Mouse (Mus musculus) lung, embryonic 15.5 days (tissue): ENCODE data around the gene Cenpm. TPM values are rescaled to one million over a fixed set of nuclear protein-coding genes. Genes with fewer than 3 reads are reported as not detected.
"Not testable (repeated sequence)": the region's sequence is repeated elsewhere in the genome, so short reads cannot be mapped to it uniquely, and the experiment has no call there.

Experiments used
- ATAC-seq: fragments of 200-750 bp; cut with Nextera tagmentation; 2 replicates; pipeline ENCODE4 v1.8.0; 2017; ENCODE audit warnings: moderate number of reproducible peaks, borderline replicate concordance; ENCODE audit not compliant: low FRiP score, low TSS enrichment; ENCODE audit errors: extremely low read depth
- H3K27ac ChIP-seq: fragments of 300-500 bp; sonication (generic); 2 replicates; pipeline ENCODE4 v1.5.1; 2015; ENCODE audit warnings: moderate library complexity, mild to moderate bottlenecking, inconsistent platforms
- H3K27me3 ChIP-seq: fragments of 300-500 bp; sonication (generic); 2 replicates; pipeline ENCODE4 v1.6.1; 2015; ENCODE audit warnings: inconsistent platforms
- H3K36me3 ChIP-seq: fragments of 300-500 bp; sonication (generic); 2 replicates; pipeline ENCODE4 v1.6.1; 2015; ENCODE audit warnings: inconsistent platforms
- H3K4me1 ChIP-seq: fragments of 300-500 bp; sonication (generic); 2 replicates; pipeline ENCODE4 v1.6.1; 2015; ENCODE audit warnings: inconsistent platforms
- H3K4me2 ChIP-seq: fragments of 300-500 bp; sonication (generic); 2 replicates; pipeline ENCODE4 v1.6.1; 2015; ENCODE audit warnings: inconsistent platforms, mild to moderate bottlenecking, moderate library complexity
- H3K4me3 ChIP-seq: fragments of 300-500 bp; sonication (generic); 2 replicates; pipeline ENCODE4 v1.5.1; 2015; ENCODE audit warnings: mild to moderate bottlenecking, inconsistent platforms
- H3K9ac ChIP-seq: fragments of 300-500 bp; sonication (generic); 2 replicates; pipeline ENCODE4 v1.6.1; 2015; ENCODE audit warnings: inconsistent platforms
- H3K9me3 ChIP-seq: fragments of 300-500 bp; sonication (generic); 2 replicates; pipeline ENCODE4 v1.6.1; 2016; ENCODE audit warnings: inconsistent platforms
- WGBS: fragments of 180-500 bp; shearing (Covaris S2); methylation state at CpG from one replicate; pipeline ENCODE4 v1.1.7; 2015; 5-methylcytosine and 5-hydroxymethylcytosine counted together
- polyA plus RNA-seq: library from polyadenylated mRNA; unstranded; fragments of >200 nt; fragmentation: Nextera tagmentation; extraction: Ambion mirVana; gene quantifications from 2 replicates; pipeline ENCODE4 v1.2.1, GENCODE M21; 2015

The Cenpm gene
- polyA plus RNA-seq, 1 experiment from 2014 or later = 74.5 TPM

GRCm38 (mm10) chr15:82268783-82269182 lies 24.2 kb upstream of the Cenpm start:
- no peak overlapping the region for H3K27ac ChIP-seq
- H3K4me1 ChIP-seq = no peaks in the 10 kb centered on the region
- no peak overlapping the region for H3K4me3 ChIP-seq
- ATAC-seq = no peak
- no peaks in the 10 kb centered on the region for H3K36me3 ChIP-seq
- WGBS = 73% methylated on average over 9 of the region's 9 CpGs
- no peak overlapping the region for H3K4me2 ChIP-seq
- H3K9me3 ChIP-seq = no peaks in the 10 kb centered on the region
- no peak overlapping the region for H3K9ac ChIP-seq
- peaks cover 19% of the 10 kb centered on the region for H3K27me3 ChIP-seq

DNA sequence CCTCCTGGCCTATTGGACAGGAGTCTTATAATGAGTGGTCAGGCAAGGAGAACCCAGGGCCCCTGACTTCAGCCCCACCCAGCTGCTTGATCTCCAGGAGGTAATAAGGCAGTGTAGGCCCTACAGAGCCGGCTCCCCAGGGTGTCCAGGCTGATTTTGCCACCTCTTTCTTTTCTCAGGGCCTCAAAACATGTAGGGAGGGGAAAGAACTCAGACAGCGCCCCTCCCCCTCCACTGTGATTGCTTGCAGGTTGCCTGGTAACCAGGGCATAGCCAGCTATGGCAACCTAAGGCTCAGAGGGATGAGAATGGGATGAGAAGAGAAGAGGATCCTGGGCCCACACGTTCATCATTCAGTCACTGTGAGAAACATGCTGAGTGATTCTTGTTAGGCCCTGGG lies 23.6 kb upstream of the Cenpm start:
- Histone ChIP-seq H3K4me1 (no peaks in the 10 kb centered on the region), H3K27ac (no peak overlapping the region), H3K9me3 (no peaks in the 10 kb centered on the region), H3K9ac (no peak overlapping the region), H3K4me2 (no peak overlapping the region), H3K36me3 (no peaks in the 10 kb centered on the region), H3K4me3 (no peak overlapping the region), H3K27me3 (peaks cover 13% of the 10 kb centered on the region)
- ATAC-seq = no peak
- WGBS = 23% methylated on average over 3 of the region's 3 CpGs

GRCm38 (mm10) chr15:82266356-82266755 lies 21.8 kb upstream of the Cenpm start:
- H3K27me3 ChIP-seq = peaks cover under 1% of the 10 kb centered on the region; the same call in 1 of the 2 replicates
- H3K9ac ChIP-seq = no peak overlapping the region
- no peaks in the 10 kb centered on the region for H3K9me3 ChIP-seq
- no peak overlapping the region for H3K27ac ChIP-seq
- no peak overlapping the region for H3K4me3 ChIP-seq
- no peaks in the 10 kb centered on the region for H3K4me1 ChIP-seq
- H3K36me3 ChIP-seq = no peaks in the 10 kb centered on the region
- 8% methylated on average over 6 of the region's 6 CpGs for WGBS
- no peak overlapping the region for H3K4me2 ChIP-seq
- ATAC-seq = no peak

- H3K27me3 ChIP-seq = no peaks in the 10 kb centered on the region; the same call in 1 of the 2 replicates
- H3K36me3 ChIP-seq = no peaks in the 10 kb centered on the region
- H3K4me2 ChIP-seq = no peak overlapping the region
- no peaks in the 10 kb centered on the region for H3K4me1 ChIP-seq
- 0 out of 2 replicates have a peak, but pooled peaks have one; percentile 27 for ATAC-seq
- H3K9ac ChIP-seq = no peak overlapping the region
- H3K4me3 ChIP-seq = no peak overlapping the region
- H3K9me3 ChIP-seq = no peaks in the 10 kb centered on the region
- no peak overlapping the region for H3K27ac ChIP-seq
- WGBS = 12% methylated on average over 16 of the region's 16 CpGs
Measured at GRCm38 (mm10) chr15:82259510-82259909, 15.0 kb upstream of the Cenpm start.

GRCm38 (mm10) chr15:82255944-82256383 lies 11.4 kb upstream of the Cenpm start:
- Histone ChIP-seq H3K27ac (no peak overlapping the region), H3K4me3 (no peak overlapping the region), H3K4me2 (no peak overlapping the region), H3K36me3 (no peaks in the 10 kb centered on the region), H3K9me3 (no peaks in the 10 kb centered on the region; the same call in 1 of the 2 replicates), H3K9ac (no peak overlapping the region), H3K27me3 (no peaks in the 10 kb centered on the region), H3K4me1 (no peaks in the 10 kb centered on the region)
- 28% methylated on average over 10 of the region's 10 CpGs for WGBS
- no peak; the same call in 1 of the 2 replicates for ATAC-seq

DNA sequence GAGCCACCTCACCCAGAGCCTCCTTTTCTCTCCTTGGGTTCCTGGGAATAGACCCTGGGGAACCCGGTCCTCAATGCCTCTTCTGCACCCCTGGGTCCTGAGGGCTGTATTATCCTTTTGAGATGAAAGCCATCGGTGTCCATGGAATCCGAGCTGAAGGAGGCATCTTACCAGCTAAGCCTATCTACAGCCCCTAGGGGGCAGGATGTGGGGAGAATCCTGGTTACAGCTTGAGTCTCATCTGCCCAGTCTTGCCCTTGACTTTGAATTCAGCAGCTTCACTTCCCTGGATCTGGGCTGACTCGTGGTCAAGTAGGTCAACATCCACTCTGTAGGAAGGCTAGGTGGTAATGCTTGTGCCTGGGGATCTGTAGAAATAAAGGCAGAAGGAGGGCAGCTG lies 10.7 kb upstream of the Cenpm start:
- H3K9ac ChIP-seq = no peak overlapping the region
- no peak overlapping the region for H3K4me2 ChIP-seq
- H3K27me3 ChIP-seq = no peaks in the 10 kb centered on the region
- H3K4me1 ChIP-seq = no peaks in the 10 kb centered on the region
- no peak overlapping the region for H3K27ac ChIP-seq
- WGBS = 36% methylated on average over 4 of the region's 4 CpGs
- H3K4me3 ChIP-seq = no peak overlapping the region
- no peaks in the 10 kb centered on the region; the same call in 1 of the 2 replicates for H3K9me3 ChIP-seq
- ATAC-seq = no peak
- no peaks in the 10 kb centered on the region for H3K36me3 ChIP-seq

DNA sequence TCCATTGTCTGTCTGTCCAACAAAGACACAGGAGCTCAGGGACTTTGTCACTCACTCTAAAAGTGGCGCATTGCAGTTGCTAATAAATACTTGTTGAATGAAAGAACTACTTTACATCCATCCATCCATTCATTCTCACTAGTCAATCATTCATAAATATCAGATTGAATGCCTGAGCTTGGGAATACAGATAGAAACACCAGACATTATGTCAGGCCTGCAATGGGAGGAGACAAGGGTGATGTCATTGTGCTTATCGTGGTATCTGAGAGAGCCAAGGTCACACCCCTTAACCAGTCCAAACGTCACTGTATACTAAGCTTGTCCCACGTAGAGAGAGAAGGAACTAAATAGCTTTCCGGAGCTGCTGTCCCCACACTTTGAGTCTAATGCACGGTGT lies 7.5 kb upstream of the Cenpm start, which contains the start of gene 1500009C09Rik:
TSS of gene 1500009C09Rik (plus strand) at position 301 of the 400 bp plus-strand sequence.
- no peaks in the 10 kb centered on the region for H3K36me3 ChIP-seq
- WGBS = 81% methylated on average over 6 of the region's 6 CpGs
- H3K4me3 ChIP-seq = no peak within 1 kb of the TSS
- no peak within 1 kb of the TSS for H3K9ac ChIP-seq
- no peaks in the 10 kb centered on the region for H3K4me1 ChIP-seq
- no peak within 1 kb of the TSS for H3K27ac ChIP-seq
- H3K4me2 ChIP-seq = no peak within 1 kb of the TSS
- ATAC-seq = no peak
- H3K9me3 ChIP-seq = no peaks in the 10 kb centered on the region; the same call in 1 of the 2 replicates
- no peaks in the 10 kb centered on the region for H3K27me3 ChIP-seq

- Histone ChIP-seq H3K4me1 (no peaks in the 10 kb centered on the region), H3K36me3 (no peaks in the 10 kb centered on the region), H3K4me3 (no peak overlapping the region), H3K9me3 (no peaks in the 10 kb centered on the region; the same call in 1 of the 2 replicates), H3K4me2 (no peak overlapping the region), H3K9ac (no peak overlapping the region), H3K27ac (no peak overlapping the region), H3K27me3 (no peaks in the 10 kb centered on the region)
- ATAC-seq = no peak
- WGBS = 96% methylated on average over 3 of the region's 3 CpGs
Measured at GRCm38 (mm10) chr15:82251579-82251978, 7.0 kb upstream of the Cenpm start.

DNA sequence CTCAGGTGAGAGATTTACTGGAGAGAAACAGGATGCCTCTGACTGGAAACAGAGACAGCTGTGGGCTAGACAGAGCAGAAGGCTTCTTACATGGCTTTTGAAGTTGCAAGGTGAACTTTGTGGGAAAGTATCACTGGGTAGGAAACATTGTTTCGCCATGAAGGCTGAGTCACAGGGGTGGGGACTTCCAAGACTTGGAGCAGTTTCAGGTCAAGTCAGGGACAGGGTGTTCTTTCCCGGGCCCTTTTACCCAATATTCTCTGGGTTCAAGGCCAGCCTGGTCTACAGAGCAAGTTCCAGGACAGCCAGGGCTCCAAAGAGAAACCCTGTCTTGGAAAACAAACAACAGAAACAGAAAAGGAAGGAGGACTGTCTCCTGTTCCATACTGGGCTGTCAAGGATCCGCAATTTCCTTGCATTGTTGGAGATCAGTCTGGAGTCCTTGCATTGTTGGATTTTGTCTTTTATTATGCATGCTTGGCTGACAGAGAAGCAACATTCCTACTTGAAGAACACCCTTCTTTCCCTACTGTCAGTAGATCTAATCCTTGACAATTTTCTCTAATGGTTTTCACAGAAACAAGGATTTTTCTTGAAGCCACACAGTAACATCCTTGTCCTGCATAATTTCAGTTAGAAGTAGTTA lies 2.7 kb upstream of the Cenpm start:
- H3K4me2 ChIP-seq = no peak overlapping the region
- H3K4me1 ChIP-seq = peaks cover 10% of the 10 kb centered on the region
- H3K9me3 ChIP-seq = no peaks in the 10 kb centered on the region; the same call in 1 of the 2 replicates
- H3K27ac ChIP-seq = no peak overlapping the region
- no peak overlapping the region for H3K4me3 ChIP-seq
- H3K27me3 ChIP-seq = no peaks in the 10 kb centered on the region
- no peak overlapping the region for H3K9ac ChIP-seq
- no peak for ATAC-seq
- 64% methylated on average over 3 of the region's 3 CpGs for WGBS
- no peaks in the 10 kb centered on the region for H3K36me3 ChIP-seq

DNA sequence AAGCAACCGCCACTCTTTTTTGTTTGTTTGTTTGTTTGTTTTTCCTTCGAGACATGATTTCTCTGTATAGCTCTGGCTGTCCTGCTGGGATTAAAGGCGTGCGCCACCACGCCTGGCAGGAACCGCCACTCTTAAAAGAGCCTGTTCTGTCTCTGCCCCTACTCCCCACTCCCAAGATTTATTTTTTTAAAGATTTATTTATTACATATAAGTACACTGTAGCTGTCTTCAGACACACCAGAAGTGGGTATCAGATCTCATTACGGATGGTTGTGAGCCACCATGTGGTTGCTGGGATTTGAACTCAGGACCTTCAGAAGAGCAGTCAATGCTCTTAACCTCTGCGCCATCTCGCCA lies 235 bp upstream of the Cenpm start:
- peak overlapping the region; percentile 96 for H3K4me2 ChIP-seq
- not testable (repeated sequence) for H3K4me1 ChIP-seq, H3K27me3 ChIP-seq, H3K9me3 ChIP-seq, H3K36me3 ChIP-seq
- peak overlapping the region; percentile 91 for H3K27ac ChIP-seq
- peak overlapping the region; percentile 94 for H3K4me3 ChIP-seq
- H3K9ac ChIP-seq = peak overlapping the region; percentile 69
- WGBS = 19% methylated on average over 9 of the region's 9 CpGs
- ATAC-seq = 0 out of 2 replicates have a peak, but pooled peaks have one; percentile 6

- Histone ChIP-seq H3K9ac (peak overlapping the region; percentile 69), H3K27me3 (no peaks in the 10 kb centered on the region), H3K4me2 (peak overlapping the region; percentile 96), H3K27ac (peak overlapping the region; percentile 91; the same call in 1 of the 2 replicates), H3K9me3 (no peaks in the 10 kb centered on the region), H3K4me1 (peaks cover 10% of the 10 kb centered on the region), H3K36me3 (no peaks in the 10 kb centered on the region; the same call in 1 of the 2 replicates), H3K4me3 (peak overlapping the region; percentile 94)
- ATAC-seq = no peak; the same call in none of the 2 replicates
- WGBS = 3% methylated on average over 12 of the region's 12 CpGs
Measured at GRCm38 (mm10) chr15:82243742-82244114, 820 bp downstream of the Cenpm start.

DNA sequence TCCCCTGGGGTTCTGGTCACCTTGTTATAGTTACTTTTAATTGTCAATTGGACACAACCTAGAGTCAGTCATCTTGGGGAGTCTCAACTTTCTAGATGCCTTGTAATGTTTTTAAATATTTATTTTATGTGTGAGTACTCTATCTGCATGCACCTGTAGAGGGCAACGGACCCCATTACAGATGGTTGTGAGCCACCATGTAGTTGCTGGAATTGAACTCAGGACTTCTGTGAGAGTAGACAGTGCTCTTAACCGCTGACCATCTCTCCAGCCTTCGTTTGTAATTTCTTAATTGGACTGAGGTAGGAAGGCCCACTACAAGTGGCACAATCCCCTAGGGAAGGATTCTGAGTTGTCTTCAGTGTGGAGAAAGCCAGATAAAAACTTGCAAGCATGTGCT lies 1.2 kb downstream of the Cenpm start:
- Histone ChIP-seq H3K4me2 (peak overlapping the region; percentile 96), H3K9ac (peak overlapping the region; percentile 69), H3K27me3 (no peaks in the 10 kb centered on the region), H3K36me3 (no peaks in the 10 kb centered on the region; the same call in 1 of the 2 replicates), H3K4me3 (peak overlapping the region; percentile 94), H3K27ac (no peak overlapping the region), H3K9me3 (no peaks in the 10 kb centered on the region), H3K4me1 (peaks cover 10% of the 10 kb centered on the region)
- WGBS = 68% methylated on average over 3 of the region's 3 CpGs
- no peak for ATAC-seq
